Mouse (Mus musculus) neural tube, embryonic 10.5 days (tissue): ENCODE measurements around the gene Col3a1.

Experiments
- DNase-seq: peaks from one replicate; pipeline ENCODE4 v3.0.0-alpha.2; 2017; ENCODE audit warnings: low spot score; ENCODE audit errors: extremely low spot score

Gene Col3a1

GRCm38 (mm10) chr1:45381866-45382265, 70.5 kb downstream of the Col3a1 start:
- DNase-seq: no peak
